Mouse (Mus musculus): Measurements from ENCODE around the gene Gm49354. TPM values are rescaled to one million over a fixed set of nuclear protein-coding genes. Genes with fewer than 3 reads are reported as not detected.
A peak's percentile ranks its signal among the peaks of the same experiment; 100 is the strongest.
"Not testable (repeated sequence)": the region's sequence is repeated elsewhere in the genome, so short reads cannot be mapped to it uniquely, and the experiment has no call there.

Gm49354 gene
- total and polyA plus RNA-seq, 2 experiments: not detected

GRCm38 (mm10) chr13:59745462-59745861, 36.6 kb downstream of the Gm49354 start:
- Histone ChIP-seq H3K4me3 (ENCODE audit: insufficient read depth, low read depth, low read length) (no peak overlapping the region), H3K9ac (ENCODE audit: low read depth, low read length) (no peak overlapping the region), H3K4me1 (ENCODE audit: control insufficient read depth, insufficient read depth, low read length) (no peaks in the 10 kb centered on the region), H3K79me2 (ENCODE audit: control insufficient read depth, insufficient read depth, low read length) (no peaks in the 10 kb centered on the region), H3K27ac (replicated peaks; ENCODE audit: insufficient read depth, low read depth, low read length) (no peak overlapping the region), H3K27me3 (ENCODE audit: control insufficient read depth, insufficient read depth, low read length) (no peaks in the 10 kb centered on the region), H3K36me3 (ENCODE audit: control insufficient read depth, insufficient read depth, low read length) (no peaks in the 10 kb centered on the region)
- WGBS: 75% methylated on average over 6 of the region's 6 CpGs
- no peak for DNase-seq (ENCODE audit: extremely low read depth, low read depth, low spot score)
- TF ChIP-seq POLR2A (IDR thresholded peaks at IDR 0.05; ENCODE audit: extremely low read depth, insufficient read depth, low read length) (no peak), CTCF (IDR thresholded peaks at IDR 0.05; ENCODE audit: low read depth, low read length) (no peak)

- Histone ChIP-seq H3K27me3 (ENCODE audit: control insufficient read depth, insufficient read depth, low read length) (no peaks in the 10 kb centered on the region), H3K36me3 (ENCODE audit: control insufficient read depth, insufficient read depth, low read length) (no peaks in the 10 kb centered on the region), H3K4me3 (ENCODE audit: insufficient read depth, low read depth, low read length) (no peak overlapping the region), H3K27ac (replicated peaks; ENCODE audit: insufficient read depth, low read depth, low read length) (no peak overlapping the region), H3K9ac (ENCODE audit: low read depth, low read length) (no peak overlapping the region), H3K4me1 (ENCODE audit: control insufficient read depth, insufficient read depth, low read length) (no peaks in the 10 kb centered on the region), H3K79me2 (ENCODE audit: control insufficient read depth, insufficient read depth, low read length) (no peaks in the 10 kb centered on the region)
- TF ChIP-seq CTCF (IDR thresholded peaks at IDR 0.05; ENCODE audit: low read depth, low read length): peak; percentile 15; the same call in 1 of the 2 replicates
- TF ChIP-seq POLR2A (IDR thresholded peaks at IDR 0.05; ENCODE audit: extremely low read depth, insufficient read depth, low read length): no peak
- no peak for DNase-seq (ENCODE audit: extremely low read depth, low read depth, low spot score)
- WGBS: 68% methylated on average over 10 of the region's 10 CpGs
Observed at GRCm38 (mm10) chr13:59741697-59742096, 40.3 kb downstream of the Gm49354 start.

GRCm38 (mm10) chr13:59741096-59741495, 40.9 kb downstream of the Gm49354 start:
- Histone ChIP-seq H3K79me2 (ENCODE audit: control insufficient read depth, insufficient read depth, low read length) (no peaks in the 10 kb centered on the region), H3K27ac (replicated peaks; ENCODE audit: insufficient read depth, low read depth, low read length) (no peak overlapping the region), H3K4me1 (ENCODE audit: control insufficient read depth, insufficient read depth, low read length) (no peaks in the 10 kb centered on the region), H3K36me3 (ENCODE audit: control insufficient read depth, insufficient read depth, low read length) (no peaks in the 10 kb centered on the region), H3K27me3 (ENCODE audit: control insufficient read depth, insufficient read depth, low read length) (no peaks in the 10 kb centered on the region), H3K9ac (ENCODE audit: low read depth, low read length) (no peak overlapping the region), H3K4me3 (ENCODE audit: insufficient read depth, low read depth, low read length) (no peak overlapping the region)
- no peak for DNase-seq (ENCODE audit: extremely low read depth, low read depth, low spot score)
- TF ChIP-seq POLR2A (IDR thresholded peaks at IDR 0.05; ENCODE audit: extremely low read depth, insufficient read depth, low read length): no peak
- no peak for TF ChIP-seq CTCF (IDR thresholded peaks at IDR 0.05; ENCODE audit: low read depth, low read length)
- 72% methylated on average over 11 of the region's 11 CpGs for WGBS

GRCm38 (mm10) chr13:59739397-59739796, 42.6 kb downstream of the Gm49354 start:
- Histone ChIP-seq H3K27me3 (ENCODE audit: control insufficient read depth, insufficient read depth, low read length) (no peaks in the 10 kb centered on the region), H3K4me1 (ENCODE audit: control insufficient read depth, insufficient read depth, low read length) (no peaks in the 10 kb centered on the region), H3K79me2 (ENCODE audit: control insufficient read depth, insufficient read depth, low read length) (no peaks in the 10 kb centered on the region), H3K4me3 (ENCODE audit: insufficient read depth, low read depth, low read length) (no peak overlapping the region), H3K27ac (replicated peaks; ENCODE audit: insufficient read depth, low read depth, low read length) (no peak overlapping the region), H3K9ac (ENCODE audit: low read depth, low read length) (no peak overlapping the region), H3K36me3 (ENCODE audit: control insufficient read depth, insufficient read depth, low read length) (no peaks in the 10 kb centered on the region)
- WGBS: 94% methylated on average over 4 of the region's 4 CpGs
- no peak for DNase-seq (ENCODE audit: extremely low read depth, low read depth, low spot score)
- TF ChIP-seq CTCF (IDR thresholded peaks at IDR 0.05; ENCODE audit: low read depth, low read length) (no peak), POLR2A (IDR thresholded peaks at IDR 0.05; ENCODE audit: extremely low read depth, insufficient read depth, low read length) (no peak)

GRCm38 (mm10) chr13:59738455-59738854, 43.6 kb downstream of the Gm49354 start:
- 89% methylated on average over 2 of the region's 2 CpGs for WGBS
- DNase-seq (ENCODE audit: extremely low read depth, low read depth, low spot score): no peak
- no peak for TF ChIP-seq POLR2A (IDR thresholded peaks at IDR 0.05; ENCODE audit: extremely low read depth, insufficient read depth, low read length)
- TF ChIP-seq CTCF (IDR thresholded peaks at IDR 0.05; ENCODE audit: low read depth, low read length): no peak
- Histone ChIP-seq H3K27ac (replicated peaks; ENCODE audit: insufficient read depth, low read depth, low read length) (no peak overlapping the region), H3K36me3 (ENCODE audit: control insufficient read depth, insufficient read depth, low read length) (no peaks in the 10 kb centered on the region), H3K79me2 (ENCODE audit: control insufficient read depth, insufficient read depth, low read length) (no peaks in the 10 kb centered on the region), H3K27me3 (ENCODE audit: control insufficient read depth, insufficient read depth, low read length) (no peaks in the 10 kb centered on the region), H3K9ac (ENCODE audit: low read depth, low read length) (no peak overlapping the region), H3K4me3 (ENCODE audit: insufficient read depth, low read depth, low read length) (no peak overlapping the region), H3K4me1 (ENCODE audit: control insufficient read depth, insufficient read depth, low read length) (no peaks in the 10 kb centered on the region)

GRCm38 (mm10) chr13:59735190-59735589, 46.9 kb downstream of the Gm49354 start:
- no peaks in the 10 kb centered on the region for H3K36me3 ChIP-seq (ENCODE audit: control insufficient read depth, insufficient read depth, low read length)
- no peak overlapping the region for H3K9ac ChIP-seq (ENCODE audit: low read depth, low read length)
- no peak overlapping the region for H3K4me3 ChIP-seq (ENCODE audit: insufficient read depth, low read depth, low read length)
- TF ChIP-seq POLR2A (IDR thresholded peaks at IDR 0.05; ENCODE audit: extremely low read depth, insufficient read depth, low read length) (no peak), CTCF (IDR thresholded peaks at IDR 0.05; ENCODE audit: low read depth, low read length) (no peak)
- H3K79me2 ChIP-seq (ENCODE audit: control insufficient read depth, insufficient read depth, low read length): no peaks in the 10 kb centered on the region
- H3K27me3 ChIP-seq (ENCODE audit: control insufficient read depth, insufficient read depth, low read length): no peaks in the 10 kb centered on the region
- H3K27ac ChIP-seq (replicated peaks; ENCODE audit: insufficient read depth, low read depth, low read length): no peak overlapping the region
- no peak for DNase-seq (ENCODE audit: extremely low read depth, low read depth, low spot score)
- no peaks in the 10 kb centered on the region for H3K4me1 ChIP-seq (ENCODE audit: control insufficient read depth, insufficient read depth, low read length)
- WGBS: 26% methylated on average over 3 of the region's 3 CpGs

GRCm38 (mm10) chr13:59734347-59734746, 47.7 kb downstream of the Gm49354 start:
- not testable (repeated sequence) for H3K27me3 ChIP-seq (ENCODE audit: control insufficient read depth, insufficient read depth, low read length); H3K9ac ChIP-seq (ENCODE audit: low read depth, low read length); H3K4me1 ChIP-seq (ENCODE audit: control insufficient read depth, insufficient read depth, low read length); DNase-seq (ENCODE audit: extremely low read depth, low read depth, low spot score); H3K79me2 ChIP-seq (ENCODE audit: control insufficient read depth, insufficient read depth, low read length); H3K36me3 ChIP-seq (ENCODE audit: control insufficient read depth, insufficient read depth, low read length); H3K27ac ChIP-seq (replicated peaks; ENCODE audit: insufficient read depth, low read depth, low read length); H3K4me3 ChIP-seq (ENCODE audit: insufficient read depth, low read depth, low read length)
- WGBS: 39% methylated on average over 6 of the region's 6 CpGs

Measured in liver, adult 2 months (tissue).